Mouse (Mus musculus) olfactory bulb, adult 2 months (tissue): ENCODE results near the gene Rxfp3. TPM values are rescaled to one million over a fixed set of nuclear protein-coding genes. Genes with fewer than 3 reads are reported as not detected.

Experiments used
- H3K27ac ChIP-seq: fragments of 200-500 bp; 2 replicates; pipeline ENCODE4 v1.5.1; 2012; ENCODE audit warnings: low read depth, low read length; ENCODE audit not compliant: insufficient read depth
- H3K4me1 ChIP-seq: fragments of 200-500 bp; 2 replicates; pipeline ENCODE4 v1.6.1; 2012; ENCODE audit warnings: low read length; ENCODE audit not compliant: control insufficient read depth, insufficient read depth
- H3K4me3 ChIP-seq: fragments of 200-500 bp; 2 replicates; pipeline ENCODE4 v1.5.1; 2012; ENCODE audit warnings: mild to moderate bottlenecking, low read depth, low read length, moderate library complexity; ENCODE audit not compliant: insufficient read depth
- CTCF ChIP-seq: fragments of 200-500 bp; IDR thresholded peaks from 2 replicates; pipeline ENCODE4 v1.5.1; 2012; ENCODE audit warnings: low read depth, mild to moderate bottlenecking, low read length, moderate library complexity; ENCODE audit not compliant: insufficient read depth
- POLR2A ChIP-seq: fragments of 200-500 bp; IDR thresholded peaks from 2 replicates; pipeline ENCODE4 v1.6.1; 2012; ENCODE audit warnings: mild to moderate bottlenecking, low read depth, low read length, moderate library complexity; ENCODE audit not compliant: insufficient read depth
- WGBS: fragments of 180-500 bp; shearing (Covaris S2); methylation state at CpG from one replicate; pipeline ENCODE4 v1.1.7; 2018; 5-methylcytosine and 5-hydroxymethylcytosine counted together
- polyA plus RNA-seq: library from polyadenylated mRNA; stranded (reverse); fragments of >200 nt; gene quantifications from 2 replicates; pipeline ENCODE4 v1.2.4, GENCODE M21; 2012; ENCODE audit warnings: low replicate concordance; ENCODE audit not compliant: missing spikeins, insufficient read depth, insufficient read length

Gene Rxfp3
- polyA plus RNA-seq, 1 experiment = not detected

GRCm38 (mm10) chr15:11040067-11040466 is 2.3 kb upstream of the Rxfp3 start:
- Histone ChIP-seq H3K4me1 (peaks cover 20% of the 10 kb centered on the region), H3K4me3 (no peak overlapping the region), H3K27ac (no peak overlapping the region)
- WGBS = 79% methylated on average over 5 of the region's 5 CpGs
- TF ChIP-seq CTCF (no peak), POLR2A (no peak)

DNA sequence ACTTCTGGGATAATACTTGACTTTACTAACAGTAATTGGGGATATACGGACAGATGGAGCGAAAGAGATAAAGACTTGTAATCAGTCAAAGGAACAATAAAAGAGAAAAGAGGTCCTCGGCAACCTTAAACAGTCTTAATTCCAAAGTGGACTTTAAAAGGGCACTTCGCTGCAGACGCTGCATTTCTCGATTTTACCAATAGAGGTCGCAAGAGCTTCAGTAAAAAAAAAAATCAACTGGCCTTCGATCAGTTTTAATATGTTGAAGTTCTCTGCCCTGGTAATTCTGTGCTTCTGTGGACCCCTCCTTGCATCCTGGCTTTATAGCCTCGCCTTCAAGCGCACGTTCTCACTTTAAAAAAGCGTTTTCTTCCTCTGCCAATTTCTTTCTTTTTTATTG is 685 bp upstream of the Rxfp3 start:
- H3K27ac ChIP-seq = no peak overlapping the region
- TF ChIP-seq CTCF (no peak), POLR2A (no peak)
- H3K4me1 ChIP-seq = peaks cover 20% of the 10 kb centered on the region
- H3K4me3 ChIP-seq = no peak overlapping the region
- 2% methylated on average over 12 of the region's 12 CpGs for WGBS

GRCm38 (mm10) chr15:11037376-11037695 is 455 bp downstream of the Rxfp3 start:
- H3K27ac ChIP-seq = no peak overlapping the region
- no peak for TF ChIP-seq CTCF
- no peak for TF ChIP-seq POLR2A
- H3K4me1 ChIP-seq = peaks cover 20% of the 10 kb centered on the region
- H3K4me3 ChIP-seq = peak overlapping the region; percentile 31
- 2% methylated on average over 8 of the region's 8 CpGs for WGBS

- no peak for TF ChIP-seq POLR2A
- no peak for TF ChIP-seq CTCF
- H3K4me3 ChIP-seq = peak overlapping the region; percentile 27
- H3K4me1 ChIP-seq = peaks cover 20% of the 10 kb centered on the region
- H3K27ac ChIP-seq = no peak overlapping the region
- WGBS = 2% methylated on average over 49 of the region's 49 CpGs
Measured at GRCm38 (mm10) chr15:11036535-11037375, 1.0 kb downstream of the Rxfp3 start.

DNA sequence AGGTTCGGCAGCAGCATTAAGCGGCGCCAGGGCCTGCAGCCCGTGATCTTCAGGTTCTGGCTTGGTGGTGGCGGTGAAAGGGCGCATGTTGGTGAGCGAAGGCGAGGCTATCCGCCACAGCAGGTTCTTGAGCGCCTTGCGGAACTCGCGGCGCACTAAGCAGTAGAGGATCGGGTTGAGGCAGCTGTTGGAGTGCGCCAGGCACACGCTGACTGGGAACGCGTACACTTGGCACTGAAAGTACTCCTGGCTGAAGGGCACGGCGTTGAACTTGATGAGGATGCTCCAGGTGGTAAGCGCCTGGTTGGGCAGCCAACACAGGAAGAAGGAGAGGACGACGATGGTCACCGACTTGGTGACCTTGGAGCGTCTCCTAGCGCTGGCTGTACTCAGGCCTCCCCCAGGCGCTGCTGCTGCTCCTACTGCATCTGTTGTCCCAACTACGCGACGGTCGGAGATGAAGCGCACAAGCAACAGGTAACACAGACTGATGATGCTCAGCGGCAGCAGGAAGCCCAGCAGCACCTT is 1.8 kb downstream of the Rxfp3 start:
- no peak overlapping the region for H3K27ac ChIP-seq
- peak overlapping the region; percentile 27; the same call in 1 of the 2 replicates for H3K4me3 ChIP-seq
- TF ChIP-seq CTCF (no peak), POLR2A (no peak)
- 5% methylated on average over 34 of the region's 34 CpGs for WGBS
- peaks cover 20% of the 10 kb centered on the region for H3K4me1 ChIP-seq

GRCm38 (mm10) chr15:11030188-11030587 is 7.6 kb downstream of the Rxfp3 start:
- Histone ChIP-seq H3K4me1 (peaks cover 5% of the 10 kb centered on the region), H3K27ac (no peak overlapping the region), H3K4me3 (no peak overlapping the region)
- 84% methylated on average over 3 of the region's 3 CpGs for WGBS
- no peak for TF ChIP-seq POLR2A
- TF ChIP-seq CTCF = no peak

- Histone ChIP-seq H3K4me1 (peaks cover 5% of the 10 kb centered on the region), H3K27ac (no peak overlapping the region), H3K4me3 (no peak overlapping the region)
- TF ChIP-seq POLR2A (no peak), CTCF (no peak)
- WGBS = 82% methylated on average over 4 of the region's 4 CpGs
Measured at GRCm38 (mm10) chr15:11026801-11027561, 10.8 kb downstream of the Rxfp3 start.

GRCm38 (mm10) chr15:11014931-11015330 is 22.9 kb downstream of the Rxfp3 start:
- Histone ChIP-seq H3K4me1 (peaks cover 1% of the 10 kb centered on the region; the same call in 1 of the 2 replicates), H3K27ac (no peak overlapping the region), H3K4me3 (no peak overlapping the region)
- no peak for TF ChIP-seq CTCF
- no peak for TF ChIP-seq POLR2A
- WGBS = 60% methylated on average over 2 of the region's 2 CpGs

DNA sequence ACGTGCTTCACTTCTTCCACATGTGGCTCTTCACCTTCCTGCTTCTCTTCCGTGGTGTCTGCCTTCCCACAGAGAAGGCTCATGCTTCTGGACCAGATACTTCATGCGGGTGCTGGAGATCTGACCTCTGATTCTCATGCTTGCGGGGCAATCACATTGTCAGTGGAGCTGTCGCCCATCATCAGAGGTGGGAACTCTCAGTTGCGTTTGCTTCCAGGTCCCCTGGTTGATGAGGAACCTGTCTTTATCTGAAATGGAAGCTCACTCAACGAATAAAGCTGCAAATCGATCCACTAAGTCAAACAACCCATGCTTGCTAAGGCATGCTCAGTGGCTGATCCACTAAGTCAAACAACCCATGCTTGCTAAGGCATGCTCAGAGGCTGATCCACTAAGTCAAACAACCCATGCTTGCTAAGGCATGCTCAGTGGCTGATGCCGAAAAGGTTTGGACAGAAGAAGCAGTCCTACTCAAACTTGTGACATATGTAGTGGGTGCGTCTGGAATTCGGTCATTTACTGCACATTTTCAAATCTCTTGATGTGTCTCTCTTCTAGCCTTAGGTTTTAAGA is 26.7 kb downstream of the Rxfp3 start:
- WGBS = 97% methylated on average over 11 of the region's 11 CpGs
- Histone ChIP-seq H3K4me3 (no peak overlapping the region), H3K27ac (no peak overlapping the region), H3K4me1 (no peaks in the 10 kb centered on the region)
- TF ChIP-seq POLR2A (no peak), CTCF (no peak)
